Mouse (Mus musculus) heart, embryonic 11.5 days (tissue): ENCODE results near the gene Mrpl44. TPM values are rescaled to one million over a fixed set of nuclear protein-coding genes. Genes with fewer than 3 reads are reported as not detected.
A peak's percentile ranks its signal among the peaks of the same experiment; 100 is the strongest.

Experiments used
- ATAC-seq: fragments of 200-750 bp; cut with Nextera tagmentation; replicated peaks from 2 replicates; pipeline ENCODE4 v1.8.0; 2017; ENCODE audit warnings: moderate library complexity; ENCODE audit not compliant: insufficient number of reproducible peaks, low FRiP score, low TSS enrichment
- H3K27ac ChIP-seq: fragments of 300-500 bp; sonication (generic); 2 replicates; pipeline ENCODE4 v1.5.1; 2014; ENCODE audit warnings: mild to moderate bottlenecking, low read depth, low read length
- H3K27me3 ChIP-seq: fragments of 300-500 bp; sonication (generic); 2 replicates; pipeline ENCODE4 v1.6.1; 2014; ENCODE audit warnings: mild to moderate bottlenecking, low read length, mixed read lengths; ENCODE audit not compliant: control insufficient read depth, insufficient read depth
- H3K36me3 ChIP-seq: fragments of 300-500 bp; sonication (generic); 2 replicates; pipeline ENCODE4 v1.6.1; 2014; ENCODE audit warnings: mild to moderate bottlenecking, low read length, moderate library complexity, mixed read lengths; ENCODE audit not compliant: control insufficient read depth, insufficient read depth
- H3K4me1 ChIP-seq: fragments of 300-500 bp; sonication (generic); 2 replicates; pipeline ENCODE4 v1.6.1; 2014; ENCODE audit warnings: low read length; ENCODE audit not compliant: control insufficient read depth, insufficient read depth
- H3K4me2 ChIP-seq: fragments of 300-500 bp; sonication (generic); 2 replicates; pipeline ENCODE4 v1.6.1; 2014; ENCODE audit warnings: mild to moderate bottlenecking, moderate library complexity
- H3K4me3 ChIP-seq: fragments of 300-500 bp; sonication (generic); 2 replicates; pipeline ENCODE4 v1.5.1; 2014; ENCODE audit warnings: low read depth, low read length
- H3K9ac ChIP-seq: fragments of 300-500 bp; sonication (generic); 2 replicates; pipeline ENCODE4 v1.6.1; 2014; ENCODE audit warnings: mild to moderate bottlenecking, low read depth, low read length, moderate library complexity
- H3K9me3 ChIP-seq: fragments of 300-500 bp; sonication (generic); replicated peaks from 2 replicates; pipeline ENCODE4 v1.6.1; 2016; ENCODE audit warnings: low read length; ENCODE audit not compliant: control insufficient read depth
- WGBS: fragments of 180-500 bp; shearing (Covaris S2); extraction: QIAGEN DNeasy Blood & Tissue Kit; methylation state at CpG from one replicate; pipeline ENCODE4 v1.1.7; 2014; ENCODE audit not compliant: insufficient replicate concordance; 5-methylcytosine and 5-hydroxymethylcytosine counted together
- polyA plus RNA-seq: library from polyadenylated mRNA; unstranded; fragments of >200 nt; fragmentation: Nextera tagmentation; extraction: Ambion mirVana; gene quantifications from 2 replicates; pipeline ENCODE4 v1.2.1, GENCODE M21; 2014

The Mrpl44 gene
- polyA plus RNA-seq, 1 experiment from 2014 or later, result 45.3 TPM

DNA sequence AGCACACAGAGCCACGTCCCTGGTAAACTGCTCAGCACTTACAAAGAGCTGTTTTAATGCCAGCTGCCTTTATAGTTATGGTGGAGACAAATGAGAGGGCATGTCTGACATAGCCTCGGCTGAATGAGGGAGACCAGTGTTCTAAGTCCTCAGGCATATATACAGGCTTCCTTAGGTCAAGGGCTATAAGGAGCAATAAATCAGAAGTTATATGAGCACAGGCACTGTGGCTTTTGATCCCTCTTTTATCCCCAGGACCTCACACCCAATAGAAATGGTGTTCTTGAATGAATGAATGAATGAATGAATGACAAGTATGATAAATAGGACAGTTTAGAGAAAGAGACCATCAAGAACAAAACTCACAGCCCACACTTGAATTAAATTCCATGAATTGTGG lies 16.8 kb upstream of the Mrpl44 start:
- no peak overlapping the region for H3K4me2 ChIP-seq
- H3K9ac ChIP-seq, result no peak overlapping the region
- H3K27me3 ChIP-seq, result no peaks in the 10 kb centered on the region
- 70% methylated on average over 2 of the region's 2 CpGs for WGBS
- no peak overlapping the region for H3K4me3 ChIP-seq
- H3K27ac ChIP-seq, result no peak overlapping the region
- no peaks in the 10 kb centered on the region for H3K9me3 ChIP-seq
- H3K36me3 ChIP-seq, result no peaks in the 10 kb centered on the region
- ATAC-seq, result no peak
- H3K4me1 ChIP-seq, result peaks cover 14% of the 10 kb centered on the region; the same call in 1 of the 2 replicates

DNA sequence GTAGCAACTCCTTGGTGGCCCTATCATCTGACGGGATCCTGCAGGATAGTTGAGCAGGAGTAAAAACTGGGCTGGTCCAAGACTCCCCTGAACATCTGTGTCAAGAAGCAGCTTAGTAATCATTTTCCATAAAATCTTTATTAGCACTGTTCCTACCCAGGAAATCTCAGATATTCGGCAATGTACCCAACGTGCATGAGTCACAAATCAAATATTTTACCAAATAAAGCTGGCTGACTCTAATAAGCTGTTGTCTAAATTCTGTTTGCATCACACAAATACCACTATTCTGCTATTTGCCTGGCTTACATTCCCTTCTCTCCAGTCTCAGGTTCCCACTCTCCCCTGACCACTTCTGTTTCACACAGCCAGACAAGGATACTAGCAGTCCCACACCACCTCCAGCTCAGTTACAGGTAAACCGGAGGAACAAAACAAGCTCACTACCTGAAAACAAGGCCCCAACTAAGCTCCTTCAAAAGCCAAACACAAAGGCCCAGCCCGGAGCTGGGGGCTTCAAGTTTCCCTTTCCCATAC lies 16.3 kb upstream of the Mrpl44 start:
- H3K9ac ChIP-seq, result no peak overlapping the region
- no peaks in the 10 kb centered on the region for H3K9me3 ChIP-seq
- H3K4me2 ChIP-seq, result no peak overlapping the region
- ATAC-seq, result no peak
- H3K4me3 ChIP-seq, result no peak overlapping the region
- H3K27ac ChIP-seq, result no peak overlapping the region
- no peaks in the 10 kb centered on the region for H3K27me3 ChIP-seq
- H3K4me1 ChIP-seq, result peaks cover 14% of the 10 kb centered on the region; the same call in 1 of the 2 replicates
- WGBS, result 78% methylated on average over 5 of the region's 5 CpGs
- H3K36me3 ChIP-seq, result no peaks in the 10 kb centered on the region

DNA sequence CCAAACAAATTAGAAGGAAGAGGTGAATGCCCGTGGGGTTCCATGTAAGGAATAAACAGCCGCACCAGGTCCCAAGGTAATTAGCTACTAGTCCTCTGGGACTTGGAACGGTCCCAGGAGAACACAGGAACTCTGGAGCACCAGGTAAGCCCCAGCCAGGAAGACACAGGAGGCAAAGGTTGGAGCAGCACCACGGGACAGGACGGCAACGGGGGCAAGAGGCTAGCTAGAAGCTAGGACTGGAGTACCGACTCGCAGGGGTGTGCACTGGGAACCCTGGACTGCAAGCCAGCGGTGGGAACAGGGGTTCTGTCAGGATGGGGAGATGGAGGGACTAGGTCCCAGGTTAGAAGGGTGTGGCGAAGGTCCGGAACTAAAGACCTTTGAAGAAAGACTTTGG lies 15.2 kb upstream of the Mrpl44 start:
- no peaks in the 10 kb centered on the region for H3K36me3 ChIP-seq
- H3K4me2 ChIP-seq, result peak overlapping the region; percentile 96
- no peak overlapping the region for H3K27ac ChIP-seq
- no peaks in the 10 kb centered on the region for H3K9me3 ChIP-seq
- peak overlapping the region; percentile 87 for H3K4me3 ChIP-seq
- H3K4me1 ChIP-seq, result peaks cover 14% of the 10 kb centered on the region; the same call in 1 of the 2 replicates
- no peaks in the 10 kb centered on the region for H3K27me3 ChIP-seq
- WGBS, result 9% methylated on average over 11 of the region's 11 CpGs
- peak overlapping the region; percentile 94 for H3K9ac ChIP-seq
- 0 out of 2 replicates have a peak, but pooled peaks have one; percentile 6 for ATAC-seq

DNA sequence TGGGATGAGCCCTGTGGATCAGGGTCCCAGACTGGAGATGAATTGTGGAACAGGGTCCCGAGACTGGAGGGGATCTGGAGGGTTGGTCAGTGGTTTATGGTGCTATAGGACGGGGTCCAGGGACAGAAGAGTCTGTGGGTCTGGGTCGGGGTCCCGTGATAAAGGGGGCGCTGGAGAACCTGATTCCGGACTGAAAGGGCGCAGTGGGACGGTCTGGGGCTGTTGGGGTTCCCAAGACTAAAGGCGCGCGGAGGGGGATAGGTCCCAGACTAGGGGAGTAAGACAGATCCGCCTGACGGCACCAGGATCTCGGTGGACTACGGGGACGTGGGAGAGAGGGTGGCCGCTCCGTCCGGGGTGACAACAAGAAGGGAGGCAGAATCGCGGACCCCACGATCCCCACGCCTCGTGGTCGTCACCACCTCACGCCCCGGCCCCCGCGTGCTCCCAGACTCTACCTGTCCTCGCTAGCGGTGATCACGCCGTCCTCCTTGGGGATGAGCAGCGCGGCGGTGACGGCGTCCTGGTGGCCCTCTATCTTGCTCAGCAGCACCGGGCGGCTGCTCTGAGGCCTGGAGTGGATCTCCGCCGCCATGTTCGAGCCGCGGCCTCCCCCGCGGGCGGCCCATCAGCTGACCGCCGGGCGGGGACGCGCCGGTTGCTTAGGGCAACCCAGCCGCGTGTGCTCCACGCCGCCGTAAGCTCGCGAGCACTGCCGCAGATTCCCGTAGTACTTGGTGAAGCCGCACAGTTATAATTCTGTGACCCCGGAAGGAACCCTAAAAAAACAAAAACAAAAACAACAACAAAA lies 14.5 kb upstream of the Mrpl44 start:
- no peaks in the 10 kb centered on the region for H3K36me3 ChIP-seq
- H3K27me3 ChIP-seq, result no peaks in the 10 kb centered on the region
- ATAC-seq, result peak; percentile 93
- WGBS, result under 1% methylated on average over 63 of the region's 65 CpGs
- H3K4me1 ChIP-seq, result peaks cover 14% of the 10 kb centered on the region; the same call in 1 of the 2 replicates
- H3K4me2 ChIP-seq, result peak overlapping the region; percentile 96
- peak overlapping the region; percentile 87 for H3K4me3 ChIP-seq
- peak overlapping the region; percentile 94 for H3K9ac ChIP-seq
- H3K9me3 ChIP-seq, result no peaks in the 10 kb centered on the region
- H3K27ac ChIP-seq, result no peak overlapping the region

DNA sequence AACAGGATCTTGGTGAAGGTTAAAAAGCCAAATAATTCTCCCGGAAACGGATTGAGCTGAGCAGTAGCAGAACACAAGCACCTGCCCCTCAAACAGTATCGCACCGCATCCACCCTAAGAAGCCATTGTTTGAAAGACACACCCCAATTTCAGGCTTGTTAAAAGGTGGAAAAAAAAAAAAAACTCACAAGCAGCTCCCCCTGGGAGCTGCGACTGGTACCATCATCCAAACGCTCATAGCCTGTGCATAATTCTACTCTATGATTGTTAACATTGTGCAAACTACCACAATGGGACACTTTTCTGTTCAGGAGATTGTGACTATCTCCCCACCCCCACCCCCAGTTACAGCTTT lies 13.9 kb upstream of the Mrpl44 start:
- H3K27ac ChIP-seq, result no peak overlapping the region
- no peaks in the 10 kb centered on the region for H3K36me3 ChIP-seq
- no peaks in the 10 kb centered on the region for H3K27me3 ChIP-seq
- WGBS, result 0% methylated on average over 6 of the region's 6 CpGs
- H3K4me2 ChIP-seq, result peak overlapping the region; percentile 96
- peak; percentile 20; the same call in 1 of the 2 replicates for ATAC-seq
- peak overlapping the region; percentile 87 for H3K4me3 ChIP-seq
- H3K4me1 ChIP-seq, result peaks cover 12% of the 10 kb centered on the region; the same call in 1 of the 2 replicates
- H3K9me3 ChIP-seq, result no peaks in the 10 kb centered on the region
- no peak overlapping the region for H3K9ac ChIP-seq

DNA sequence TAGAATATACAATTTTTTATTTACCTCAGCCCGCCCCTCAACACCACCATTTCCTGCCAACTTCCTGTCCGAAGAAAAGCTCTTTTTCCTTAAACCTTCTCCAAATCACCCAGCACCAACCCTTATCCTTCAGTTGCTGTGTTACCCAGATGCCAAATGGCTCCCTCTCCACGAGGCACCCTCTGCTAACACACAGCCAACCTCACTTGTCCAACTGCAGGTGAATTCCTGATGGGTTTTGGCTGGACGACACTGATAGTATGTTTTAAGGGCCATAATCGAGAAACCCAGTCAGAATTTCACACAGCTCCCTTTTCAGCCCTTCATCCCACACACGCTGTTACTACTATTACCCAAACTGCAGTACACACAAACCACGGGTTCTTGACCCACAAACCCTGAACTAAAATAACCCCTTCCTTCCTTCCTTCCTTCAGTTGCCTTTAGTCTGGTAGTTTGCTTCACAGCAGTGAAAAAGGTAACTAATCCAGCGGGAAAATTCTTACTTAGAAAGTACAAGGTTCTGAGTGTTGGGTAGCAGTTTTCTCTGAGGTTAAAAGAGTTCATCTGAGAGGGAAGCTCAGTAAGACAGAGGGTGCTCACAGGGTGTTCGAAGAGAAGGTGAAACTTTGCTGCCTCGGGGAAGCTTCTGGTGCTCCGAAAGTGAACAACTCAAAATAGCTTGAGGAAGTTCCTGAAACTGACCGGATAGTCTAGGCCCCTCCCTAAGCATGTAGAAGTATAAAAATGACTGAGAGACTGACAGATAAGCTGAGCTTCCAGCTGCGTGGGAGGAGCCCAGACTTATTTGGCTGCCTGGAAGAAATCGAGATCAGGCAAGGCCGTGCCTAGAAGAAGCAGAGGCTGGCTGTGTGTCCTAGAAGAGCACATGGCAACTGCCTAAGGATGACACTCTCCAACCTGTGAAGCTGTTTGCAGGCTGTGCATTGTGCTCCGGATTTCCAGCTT lies 13.3 kb upstream of the Mrpl44 start:
- 51% methylated on average over 16 of the region's 16 CpGs for WGBS
- peaks cover 8% of the 10 kb centered on the region; the same call in 1 of the 2 replicates for H3K4me1 ChIP-seq
- no peaks in the 10 kb centered on the region for H3K9me3 ChIP-seq
- peak overlapping the region; percentile 87 for H3K4me3 ChIP-seq
- H3K27me3 ChIP-seq, result no peaks in the 10 kb centered on the region
- no peak overlapping the region for H3K27ac ChIP-seq
- H3K4me2 ChIP-seq, result peak overlapping the region; percentile 96
- H3K36me3 ChIP-seq, result no peaks in the 10 kb centered on the region
- H3K9ac ChIP-seq, result no peak overlapping the region
- no peak for ATAC-seq

DNA sequence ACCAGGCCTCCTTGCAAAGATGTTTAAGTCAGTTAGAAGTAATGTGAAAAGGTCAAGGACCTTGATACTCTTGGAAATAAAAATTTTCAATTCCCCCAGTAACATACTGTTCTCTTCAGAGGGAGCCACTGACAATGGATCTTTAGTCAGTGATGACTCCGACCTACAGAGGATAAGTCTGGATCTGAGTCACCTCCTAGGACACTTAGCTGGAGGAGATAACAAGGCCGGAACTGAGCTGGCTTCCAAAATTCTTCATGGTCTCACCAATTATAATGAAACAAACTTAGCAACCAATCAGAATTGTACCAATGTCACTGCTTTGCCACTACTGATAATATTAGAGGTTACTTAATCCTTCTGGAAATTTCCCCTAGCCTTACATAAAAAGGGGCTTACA lies 11.8 kb upstream of the Mrpl44 start:
- no peak for ATAC-seq
- H3K4me1 ChIP-seq, result peaks cover 8% of the 10 kb centered on the region; the same call in 1 of the 2 replicates
- H3K4me2 ChIP-seq, result no peak overlapping the region
- H3K9ac ChIP-seq, result no peak overlapping the region
- no peaks in the 10 kb centered on the region for H3K27me3 ChIP-seq
- no peak overlapping the region for H3K27ac ChIP-seq
- 68% methylated on average over 2 of the region's 2 CpGs for WGBS
- H3K9me3 ChIP-seq, result no peaks in the 10 kb centered on the region
- no peak overlapping the region for H3K4me3 ChIP-seq
- H3K36me3 ChIP-seq, result no peaks in the 10 kb centered on the region

DNA sequence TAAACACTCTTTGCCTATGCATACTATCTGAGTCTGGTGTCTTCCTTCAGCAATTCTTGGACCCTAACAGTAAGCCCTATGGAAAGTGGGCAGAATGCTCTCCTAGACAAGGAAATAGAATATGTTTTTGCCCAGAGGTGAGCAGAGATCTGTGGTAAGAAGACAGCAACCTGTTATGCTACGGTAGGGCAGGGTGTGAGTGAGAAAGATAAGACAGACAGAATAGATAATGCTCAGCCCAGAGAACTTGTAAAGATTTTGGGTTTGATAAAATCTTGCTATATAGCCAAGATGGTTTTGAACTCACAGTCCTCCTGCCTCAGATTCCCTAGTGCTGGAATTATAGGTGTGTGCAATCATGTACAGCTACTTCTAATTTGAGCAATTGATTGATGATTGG lies 11.3 kb upstream of the Mrpl44 start:
- Histone ChIP-seq H3K27ac (no peak overlapping the region), H3K9ac (no peak overlapping the region), H3K36me3 (no peaks in the 10 kb centered on the region), H3K4me2 (no peak overlapping the region), H3K9me3 (no peaks in the 10 kb centered on the region), H3K27me3 (no peaks in the 10 kb centered on the region), H3K4me3 (no peak overlapping the region), H3K4me1 (peaks cover 8% of the 10 kb centered on the region; the same call in 1 of the 2 replicates)
- no peak for ATAC-seq
- WGBS, result 68% methylated on average over 1 of the region's 1 CpGs
